18 mouse cellular contexts compared by ENCODE assay signal in genomic region chr9:63645084-63645483, GRCm38 (mm10). TPM values are rescaled to one million over a fixed set of nuclear protein-coding genes. Genes with fewer than 3 reads are reported as not detected.
"Had no signal": no experiment of that assay in that cellular context is flagged by ENCODE, and none has a peak within 500 bp of the region (broad histone marks: within the 10 kb centered on the region; RNA-seq: fewer than 3 reads in every experiment).

No protein-coding gene starts in this region.

- H3K36me3 ChIP-seq: midbrain, embryonic 15.5 days had no signal

- H3K27ac ChIP-seq: midbrain, embryonic 13.5 days; midbrain, embryonic 15.5 days; neural tube, embryonic 12.5 days; stomach, embryonic 15.5 days; stomach, postnatal 0 days had no signal

- H3K27me3 ChIP-seq: midbrain, embryonic 13.5 days; midbrain, embryonic 15.5 days; neural tube, embryonic 12.5 days; stomach, embryonic 15.5 days had no signal

- H3K9me3 ChIP-seq: midbrain, embryonic 13.5 days; midbrain, embryonic 15.5 days; neural tube, embryonic 12.5 days; stomach, embryonic 15.5 days had no signal

- H3K4me1 ChIP-seq: midbrain, embryonic 15.5 days; neural tube, embryonic 12.5 days; stomach, embryonic 15.5 days had no signal

- ATAC-seq: midbrain, embryonic 13.5 days; midbrain, embryonic 15.5 days had no signal

- H3K9ac ChIP-seq: lung, embryonic 14.5 days; midbrain, embryonic 13.5 days; midbrain, embryonic 15.5 days; neural tube, embryonic 12.5 days; stomach, embryonic 15.5 days had no signal

- H3K4me3 ChIP-seq: midbrain, embryonic 13.5 days; midbrain, embryonic 15.5 days; neural tube, embryonic 12.5 days; stomach, embryonic 15.5 days had no signal

- H3K4me2 ChIP-seq: lung, embryonic 14.5 days; midbrain, embryonic 11.5 days; midbrain, embryonic 13.5 days; midbrain, embryonic 15.5 days; neural tube, embryonic 12.5 days; stomach, embryonic 15.5 days had no signal

- DNase-seq: lung, adult 18-20 months; lung, embryonic 14.5 days; lung, postnatal 10 days; lung, postnatal 4 days; right cerebral cortex, postnatal 14 days; thymus, adult 2 months; thymus, postnatal 25 days; thymus, postnatal 4 days had no signal

RNA-seq across cellular contexts. Expression of gene Iqch, which starts 42.8 kb away (rescaled TPM):
- total RNA-seq: megakaryocyte, adult 5-6 weeks; neutrophil, adult 5-6 weeks had no signal
- polyA plus RNA-seq: liver, embryonic 16.5 days; spleen, adult 2 months; stomach, postnatal 0 days had no signal
